Mouse (Mus musculus) thymus, postnatal 14 days (tissue): ENCODE data around the gene Fance.
"Not testable (repeated sequence)": the region's sequence is repeated elsewhere in the genome, so short reads cannot be mapped to it uniquely, and the experiment has no call there.

Source experiments
- DNase-seq: peaks from one replicate; pipeline ENCODE4 v3.0.0; 2021

The Fance gene

GRCm38 (mm10) chr17:28327673-28328325, 14.5 kb downstream of the Fance start:
- DNase-seq, result no peak

- peak; percentile 99 for DNase-seq
Observed at GRCm38 (mm10) chr17:28328366-28328928, 15.1 kb downstream of the Fance start, which contains the start of gene Rpl10a. Gene Rpl10a (plus strand): TSS chr17:28328471.

- no peak for DNase-seq
Observed at GRCm38 (mm10) chr17:28328946-28329345, 15.6 kb downstream of the Fance start.

GRCm38 (mm10) chr17:28329503-28330231, 16.3 kb downstream of the Fance start:
- DNase-seq, result no peak

- DNase-seq, result no peak
Observed at GRCm38 (mm10) chr17:28330232-28330546, 16.9 kb downstream of the Fance start.

GRCm38 (mm10) chr17:28330590-28330989, 17.3 kb downstream of the Fance start:
- not testable (repeated sequence) for DNase-seq

- DNase-seq, result no peak
Observed at GRCm38 (mm10) chr17:28331241-28332112, 18.2 kb downstream of the Fance start.

GRCm38 (mm10) chr17:28332113-28332914, 19.0 kb downstream of the Fance start:
- DNase-seq, result no peak

GRCm38 (mm10) chr17:28332915-28333546, 19.7 kb downstream of the Fance start:
- DNase-seq, result no peak

GRCm38 (mm10) chr17:28335267-28335666, 21.9 kb downstream of the Fance start:
- DNase-seq, result no peak

GRCm38 (mm10) chr17:28337547-28337946, 24.2 kb downstream of the Fance start:
- DNase-seq, result no peak

GRCm38 (mm10) chr17:28340578-28340977, 27.3 kb downstream of the Fance start:
- no peak for DNase-seq

- DNase-seq, result peak; percentile 40
Observed at GRCm38 (mm10) chr17:28341091-28341490, 27.8 kb downstream of the Fance start.

GRCm38 (mm10) chr17:28344050-28344607, 30.8 kb downstream of the Fance start:
- DNase-seq, result no peak

- no peak for DNase-seq
Observed at GRCm38 (mm10) chr17:28344670-28345069, 31.4 kb downstream of the Fance start.

GRCm38 (mm10) chr17:28345271-28345721, 32.0 kb downstream of the Fance start:
- DNase-seq, result no peak

GRCm38 (mm10) chr17:28345882-28346281, 32.6 kb downstream of the Fance start:
- DNase-seq, result no peak

GRCm38 (mm10) chr17:28347327-28347726, 34.0 kb downstream of the Fance start:
- no peak for DNase-seq

- DNase-seq, result no peak
Observed at GRCm38 (mm10) chr17:28348211-28348610, 34.9 kb downstream of the Fance start.

GRCm38 (mm10) chr17:28349264-28349880, 36.1 kb downstream of the Fance start:
- DNase-seq, result no peak

GRCm38 (mm10) chr17:28349901-28350465, 36.7 kb downstream of the Fance start:
- peak; percentile 47 for DNase-seq
